Mouse (Mus musculus): ENCODE measurements around the gene Ddx39.

The Ddx39 gene

GRCm38 (mm10) chr8:83698661-83699453 lies 16.1 kb upstream of the Ddx39 start, which contains the start of gene Pkn1:
TSS of gene Pkn1 (minus strand) at chr8:83699179.
- in situ Hi-C loops (cut with MboI) = no loop called here

DNA sequence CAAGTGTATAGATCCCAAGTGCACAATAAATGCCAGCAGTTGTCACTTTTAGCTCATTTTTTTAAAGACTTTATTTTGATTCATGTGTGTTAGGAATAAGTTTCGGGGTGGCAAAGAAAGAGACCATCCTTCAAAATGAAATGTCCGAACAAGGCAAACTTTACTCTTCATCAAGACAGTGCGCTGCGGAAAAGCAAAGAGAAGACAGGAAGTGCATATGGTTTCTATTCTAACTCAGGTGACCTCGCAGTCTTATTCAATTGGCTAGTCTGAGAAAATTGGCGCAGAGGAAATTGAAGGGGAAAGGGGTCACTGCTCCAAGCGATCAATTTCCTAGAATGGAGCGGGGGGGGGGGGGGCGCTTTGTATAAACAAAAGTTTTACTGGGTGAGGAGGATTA lies 15.4 kb upstream of the Ddx39 start:
- in situ Hi-C loops (cut with MboI) = no loop called here

- in situ Hi-C loops (cut with MboI) = no loop called here
These were observed 14.4 kb upstream of the Ddx39 start for GRCm38 (mm10) chr8:83700423-83701085.

DNA sequence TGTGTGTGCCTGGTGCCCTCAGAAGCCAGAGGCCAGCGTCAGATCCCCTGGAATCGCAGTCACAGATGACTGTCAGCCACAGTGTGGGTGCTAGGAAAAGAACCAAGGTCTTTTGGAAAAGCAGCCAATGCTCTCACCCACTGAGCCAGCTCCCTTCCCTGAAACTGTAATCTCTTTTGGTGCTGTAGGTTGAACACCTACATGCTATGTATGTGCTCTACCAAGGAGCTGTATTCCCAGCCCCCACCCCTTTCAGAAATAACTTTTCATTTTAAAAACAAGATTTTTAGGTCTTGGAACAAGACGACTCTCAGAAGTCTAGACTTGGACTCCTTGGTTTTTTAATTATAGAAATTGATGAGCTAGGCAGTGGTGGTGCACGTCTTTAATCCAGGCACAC lies 11.6 kb upstream of the Ddx39 start:
- in situ Hi-C loops (cut with MboI) = no loop called here

DNA sequence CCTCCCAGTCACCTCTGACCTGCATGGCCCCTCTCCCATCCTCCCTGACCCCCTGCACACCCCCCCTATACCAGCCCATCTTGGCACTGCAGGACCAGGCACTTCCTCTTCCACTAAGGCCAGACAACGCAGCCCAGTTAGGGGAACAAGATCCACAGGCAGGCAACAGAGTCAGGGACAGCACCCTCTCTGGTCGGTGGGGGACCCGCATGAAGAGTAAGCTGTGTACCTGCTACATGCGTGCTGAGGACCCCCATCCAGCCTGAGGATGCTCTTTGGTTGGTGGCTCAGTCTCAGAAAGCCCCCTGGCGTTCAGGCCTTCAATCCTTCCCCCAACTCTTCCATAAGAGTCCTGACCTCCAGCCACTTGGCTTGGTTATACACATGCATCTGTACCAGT lies 8.6 kb upstream of the Ddx39 start:
- in situ Hi-C loops (cut with MboI) = no loop called here

GRCm38 (mm10) chr8:83707554-83707953 lies 7.4 kb upstream of the Ddx39 start:
- in situ Hi-C loops (cut with MboI) = no loop called here

DNA sequence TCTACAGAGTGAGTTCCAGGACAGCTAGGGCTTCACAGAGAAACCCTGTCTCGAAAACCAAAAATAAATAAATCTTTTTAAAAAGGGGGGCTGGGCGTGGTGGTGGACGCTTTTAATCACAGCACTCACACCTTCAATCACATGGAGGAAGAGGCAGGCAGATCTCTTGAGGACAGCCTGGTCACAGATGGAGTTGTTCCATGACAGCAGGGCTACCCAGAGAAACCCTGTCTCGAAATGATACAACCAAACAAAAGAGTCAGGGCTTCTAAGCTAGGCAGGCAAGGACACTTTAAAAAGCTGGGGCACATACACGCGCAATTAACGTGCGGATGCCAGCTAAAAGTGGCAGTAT lies 324 bp upstream of the Ddx39 start:
- in situ Hi-C loops (cut with MboI) = no loop called here

DNA sequence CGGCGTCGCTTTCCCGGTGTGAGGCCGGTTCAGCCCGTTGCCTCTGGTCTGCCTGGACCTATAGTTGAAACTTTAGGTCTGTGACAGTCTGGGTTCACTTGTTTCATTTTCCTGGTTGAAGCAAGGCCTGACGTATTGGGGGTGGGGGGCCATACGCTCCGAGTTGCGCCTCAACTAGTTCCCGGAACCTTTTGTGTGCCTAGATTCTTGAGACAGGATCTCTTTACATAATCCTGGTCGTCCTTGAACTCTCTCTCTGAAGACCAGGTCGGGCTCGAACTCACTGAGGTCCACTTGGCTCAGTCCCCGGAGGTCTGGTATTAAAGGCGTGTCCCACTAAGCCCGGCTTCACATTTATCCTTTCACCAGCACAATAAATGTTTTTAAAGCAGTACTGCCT lies 794 bp downstream of the Ddx39 start:
- in situ Hi-C loops (cut with MboI) = no loop called here

DNA sequence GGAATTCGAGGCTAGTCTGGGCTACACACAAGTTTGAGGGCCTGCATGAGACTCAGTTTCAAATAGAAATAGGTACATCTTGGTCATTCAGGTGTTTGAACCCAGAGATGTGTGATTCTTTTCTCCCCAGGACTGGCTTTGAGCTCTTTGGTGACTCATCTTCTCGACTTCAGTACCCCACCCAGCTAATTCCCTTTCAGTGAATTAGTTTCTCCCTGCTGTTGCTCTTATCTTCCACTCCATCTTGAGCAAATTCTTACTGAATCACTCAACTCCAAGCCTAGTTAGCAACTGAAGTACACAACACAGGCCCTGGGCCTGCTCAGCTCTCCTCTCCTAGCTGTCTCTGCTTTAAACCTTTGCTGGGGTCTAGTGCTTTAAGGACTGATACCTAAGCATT lies 1.6 kb downstream of the Ddx39 start:
- in situ Hi-C loops (cut with MboI) = no loop called here

- in situ Hi-C loops (cut with MboI) = no loop called here
These were observed 4.1 kb downstream of the Ddx39 start for GRCm38 (mm10) chr8:83719048-83719447.

- in situ Hi-C loops (cut with MboI) = loop anchor here (5.0 kb wide), 1 partner anchor 178 kb away; no protein-coding TSS in a partner anchor
These were observed 4.7 kb downstream of the Ddx39 start for GRCm38 (mm10) chr8:83719693-83720092.

GRCm38 (mm10) chr8:83721405-83722025 lies 6.5 kb downstream of the Ddx39 start:
- in situ Hi-C loops (cut with MboI) = loop anchor here (5.0 kb wide), 1 partner anchor 176 kb away; no protein-coding TSS in a partner anchor

- in situ Hi-C loops (cut with MboI) = loop anchor here (5.0 kb wide), 1 partner anchor 175 kb away; no protein-coding TSS in a partner anchor
These were observed 7.7 kb downstream of the Ddx39 start for GRCm38 (mm10) chr8:83722631-83723030.

GRCm38 (mm10) chr8:83723447-83724083 lies 8.6 kb downstream of the Ddx39 start:
- in situ Hi-C loops (cut with MboI) = loop anchor here (5.0 kb wide), 1 partner anchor 174 kb away; no protein-coding TSS in a partner anchor

- in situ Hi-C loops (cut with MboI) = loop anchor here (5.0 kb wide), 1 partner anchor 172 kb away; no protein-coding TSS in a partner anchor
These were observed 9.9 kb downstream of the Ddx39 start for GRCm38 (mm10) chr8:83724697-83725482.

DNA sequence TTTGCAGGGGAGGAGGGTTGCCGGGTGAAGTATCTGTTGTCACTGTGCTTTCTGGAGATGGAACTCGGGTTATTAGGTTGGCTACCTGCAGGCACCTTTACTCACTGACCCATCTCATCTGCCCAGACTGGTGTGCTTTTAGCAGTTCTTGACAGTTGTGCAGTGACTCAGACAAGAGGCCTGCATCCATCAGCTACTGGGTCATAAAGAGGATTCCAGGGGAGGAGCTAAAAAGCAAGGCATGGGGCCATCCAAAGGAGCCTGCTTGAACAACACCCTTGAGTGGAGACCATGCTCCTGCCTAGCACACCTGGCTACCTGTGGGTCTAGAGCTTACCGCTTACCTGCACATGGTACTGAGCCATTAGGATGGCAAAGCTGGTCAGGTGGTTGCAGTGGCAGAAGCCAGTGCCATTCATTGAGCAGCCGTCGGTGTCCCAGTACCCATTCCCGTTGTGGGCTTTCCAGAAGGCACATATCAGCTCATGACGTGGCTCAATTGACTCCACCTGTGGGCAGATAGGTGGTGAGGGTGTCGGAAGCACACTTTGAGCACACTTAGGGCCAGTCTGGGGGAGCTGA lies 10.6 kb downstream of the Ddx39 start:
- in situ Hi-C loops (cut with MboI) = no loop called here

- in situ Hi-C loops (cut with MboI) = no loop called here
These were observed 14.2 kb downstream of the Ddx39 start for GRCm38 (mm10) chr8:83729009-83729807.

DNA sequence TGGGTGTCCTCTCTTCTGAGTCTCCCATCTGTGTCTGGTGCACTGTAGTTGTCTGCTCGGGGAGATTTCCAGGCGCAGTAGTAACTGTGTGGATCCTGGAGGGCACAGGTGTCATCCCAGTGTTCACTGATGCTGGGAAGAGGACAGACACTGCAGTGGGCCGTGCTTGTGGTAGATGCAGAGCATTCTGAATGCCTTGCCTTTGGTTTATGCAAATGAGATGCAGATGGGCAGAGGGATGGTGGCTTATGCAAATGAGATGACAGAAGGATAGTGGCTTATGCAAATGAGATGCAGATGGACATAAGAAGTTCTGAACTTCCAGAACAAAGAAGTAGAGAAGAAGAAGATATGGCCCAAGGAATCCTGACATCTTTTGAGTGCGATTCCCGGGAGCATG lies 16.9 kb downstream of the Ddx39 start:
- in situ Hi-C loops (cut with MboI) = no loop called here

- in situ Hi-C loops (cut with MboI) = no loop called here
These were observed 17.9 kb downstream of the Ddx39 start for GRCm38 (mm10) chr8:83732919-83733318.

DNA sequence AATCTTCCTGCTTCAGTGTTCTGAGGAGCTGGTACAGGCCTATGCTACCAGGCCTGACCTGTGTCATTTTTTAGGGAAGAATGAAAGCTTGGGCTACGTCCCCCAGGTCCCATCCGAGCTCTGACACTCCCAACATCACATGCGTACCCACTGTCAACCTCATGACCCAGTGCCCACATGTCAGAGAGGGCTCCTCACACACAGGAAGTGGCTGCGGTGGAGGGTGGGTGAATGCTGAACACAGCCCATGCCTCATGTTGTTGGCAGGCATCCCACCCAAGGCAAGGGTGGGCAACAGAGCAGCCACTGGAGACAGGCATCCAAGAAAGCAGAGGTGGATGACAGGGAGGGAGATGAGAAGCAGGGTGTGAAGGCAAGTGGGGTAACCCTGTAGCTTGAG lies 21.7 kb downstream of the Ddx39 start:
- in situ Hi-C loops (cut with MboI) = no loop called here

Data from mature B cell (primary cell).